Comparison of ENCODE assay signal across 11 mouse cellular contexts in the genomic region with DNA sequence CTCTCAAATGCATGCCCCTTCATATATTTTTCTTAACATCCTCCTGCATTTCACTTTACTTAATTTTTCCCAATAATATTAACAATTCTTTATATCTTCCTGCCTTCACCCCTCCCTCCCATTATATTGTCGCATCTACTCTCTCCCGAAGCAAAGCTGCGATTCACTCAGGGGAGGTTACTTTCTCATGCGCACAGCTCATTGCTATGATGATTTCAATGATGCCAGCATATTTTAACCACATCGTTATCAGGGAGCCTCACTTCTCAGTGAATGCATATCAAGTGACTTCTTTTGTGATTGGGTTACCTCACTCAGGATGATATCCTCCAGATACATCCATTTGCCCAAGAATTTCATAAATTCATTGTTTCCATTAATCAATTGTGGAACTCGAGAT.
DNase-seq lines count a peak whose midpoint lies in the region; ATAC-seq and TF ChIP-seq lines count a peak whose summit lies in the region.
"Had no signal": no experiment of that assay in that cellular context is flagged by ENCODE, and none has a peak within 500 bp of the region (broad histone marks: within the 10 kb centered on the region; RNA-seq: fewer than 3 reads in every experiment).

No protein-coding gene starts in this region.

- no peak for ATAC-seq in kidney, embryonic 15.5 days (replicated peaks; ENCODE audit: low FRiP score)
- peak; percentile 75 for ATAC-seq in forebrain, embryonic 14.5 days
- ATAC-seq in midbrain, embryonic 12.5 days (ENCODE audit: low FRiP score, low read depth): peak; percentile 55
- ATAC-seq: lung, postnatal 0 days had no signal

- H3K4me2 ChIP-seq in kidney, embryonic 15.5 days: peak overlapping the region; percentile 38
- peak overlapping the region; percentile 40 for H3K4me2 ChIP-seq in forebrain, embryonic 14.5 days (ENCODE audit: low read length)
- peak overlapping the region; percentile 40 for H3K4me2 ChIP-seq in midbrain, embryonic 12.5 days (replicated peaks)
- H3K4me2 ChIP-seq: heart, embryonic 12.5 days had no signal

- TF ChIP-seq POLR2A in kidney, adult 2 months (IDR thresholded peaks at IDR 0.05; ENCODE audit: low read depth, low read length): no peak

- WGBS in kidney, embryonic 15.5 days: 76% methylated on average over 6 of the region's 6 CpGs
- WGBS in kidney, adult 2 months: 78% methylated on average over 6 of the region's 6 CpGs
- WGBS in forebrain, embryonic 14.5 days: 14% methylated on average over 6 of the region's 6 CpGs
- 43% methylated on average over 6 of the region's 6 CpGs for WGBS in midbrain, embryonic 12.5 days

- no peak overlapping the region for H3K27ac ChIP-seq in kidney, embryonic 15.5 days
- H3K27ac ChIP-seq in kidney, adult 2 months (ENCODE audit: insufficient read depth, low read depth, low read length): no peak overlapping the region
- H3K27ac ChIP-seq in forebrain, embryonic 14.5 days (ENCODE audit: low read depth, low read length): peak overlapping the region; percentile 91
- peak overlapping the region; percentile 88 for H3K27ac ChIP-seq in midbrain, embryonic 12.5 days (replicated peaks)

- H3K4me1 ChIP-seq in kidney, embryonic 15.5 days: no peaks in the 10 kb centered on the region
- peaks cover 2% of the 10 kb centered on the region; the same call in 1 of the 2 replicates for H3K4me1 ChIP-seq in kidney, adult 2 months (ENCODE audit: control insufficient read depth, insufficient read depth, low read length)
- peaks cover 16% of the 10 kb centered on the region; the same call in 1 of the 2 replicates for H3K4me1 ChIP-seq in forebrain, embryonic 14.5 days (ENCODE audit: control insufficient read depth, insufficient read depth, low read length)
- peaks cover 17% of the 10 kb centered on the region for H3K4me1 ChIP-seq in midbrain, embryonic 12.5 days
- H3K4me1 ChIP-seq: heart, embryonic 12.5 days had no signal

- TF ChIP-seq CTCF in kidney, adult 2 months (conservative IDR thresholded peaks at IDR 0.05; ENCODE audit: insufficient read depth, insufficient read length, low read depth, low read length): no peak

- H3K36me3 ChIP-seq in kidney, embryonic 15.5 days: no peaks in the 10 kb centered on the region
- H3K36me3 ChIP-seq in kidney, adult 2 months (ENCODE audit: control insufficient read depth, insufficient read depth, low read length): no peaks in the 10 kb centered on the region
- no peaks in the 10 kb centered on the region for H3K36me3 ChIP-seq in forebrain, embryonic 14.5 days (ENCODE audit: control insufficient read depth, insufficient read depth, low read length)
- H3K36me3 ChIP-seq in midbrain, embryonic 12.5 days: no peaks in the 10 kb centered on the region
- H3K36me3 ChIP-seq: heart, embryonic 12.5 days had no signal

- no peak overlapping the region for H3K9ac ChIP-seq in kidney, embryonic 15.5 days
- H3K9ac ChIP-seq in forebrain, embryonic 14.5 days (ENCODE audit: low read length): peak overlapping the region; percentile 45
- peak overlapping the region; percentile 41; the same call in 1 of the 2 replicates for H3K9ac ChIP-seq in midbrain, embryonic 12.5 days (replicated peaks)
- H3K9ac ChIP-seq: heart, embryonic 12.5 days had no signal

- H3K4me3 ChIP-seq in kidney, embryonic 15.5 days (replicated peaks): 0 out of 2 replicates have a peak overlapping the region, but pooled peaks have one; percentile 8
- no peak overlapping the region for H3K4me3 ChIP-seq in kidney, adult 2 months (ENCODE audit: insufficient read depth, low read depth, low read length)
- peak overlapping the region; percentile 13 for H3K4me3 ChIP-seq in forebrain, embryonic 14.5 days (ENCODE audit: low read depth, low read length)
- no peak overlapping the region for H3K4me3 ChIP-seq in midbrain, embryonic 12.5 days
- H3K4me3 ChIP-seq: heart, embryonic 12.5 days had no signal

- DNase-seq in kidney, adult 2 months: no peak
- DNase-seq in brain, embryonic 18.5 days (ENCODE audit: low read depth, low spot score): peak; percentile 59
- peak; percentile 81 for DNase-seq in forebrain, embryonic 14.5 days (ENCODE audit: low spot score)
- no peak for DNase-seq in gastrocnemius, adult 18-20 months (ENCODE audit: low spot score)
- no peak for DNase-seq in gastrocnemius, postnatal 4 days (ENCODE audit: low spot score in 2 of 2)
- DNase-seq in B cell, adult 2 months: no peak

- no peaks in the 10 kb centered on the region for H3K9me3 ChIP-seq in kidney, embryonic 15.5 days (replicated peaks)
- H3K9me3 ChIP-seq in forebrain, embryonic 14.5 days (replicated peaks; ENCODE audit: control insufficient read depth, low read length): no peaks in the 10 kb centered on the region
- no peaks in the 10 kb centered on the region for H3K9me3 ChIP-seq in midbrain, embryonic 12.5 days
- H3K9me3 ChIP-seq: heart, embryonic 12.5 days had no signal

- no peaks in the 10 kb centered on the region for H3K27me3 ChIP-seq in kidney, embryonic 15.5 days
- no peaks in the 10 kb centered on the region for H3K27me3 ChIP-seq in kidney, adult 2 months (replicated peaks; ENCODE audit: control insufficient read depth, insufficient read depth, low read length)
- H3K27me3 ChIP-seq in forebrain, embryonic 14.5 days (replicated peaks; ENCODE audit: control insufficient read depth, insufficient read depth, low read length): no peaks in the 10 kb centered on the region
- no peaks in the 10 kb centered on the region for H3K27me3 ChIP-seq in midbrain, embryonic 12.5 days
- H3K27me3 ChIP-seq: CH12.LX; heart, embryonic 12.5 days had no signal

Comparison
In these comparisons a context has a peak if more than half of its experiments do, and no peak if none do; other contexts are left out.
1. H3K4me3 ChIP-seq: peak in kidney, embryonic 15.5 days (single experiment) and forebrain, embryonic 14.5 days (single experiment); none in kidney, adult 2 months (single experiment) and midbrain, embryonic 12.5 days (single experiment).
2. H3K27ac ChIP-seq: peak in forebrain, embryonic 14.5 days (single experiment) and midbrain, embryonic 12.5 days (single experiment); none in kidney, embryonic 15.5 days (single experiment) and kidney, adult 2 months (single experiment).
3. DNase-seq: peak in brain, embryonic 18.5 days (single experiment) and forebrain, embryonic 14.5 days (single experiment); none in kidney, adult 2 months (single experiment), gastrocnemius, adult 18-20 months (single experiment), gastrocnemius, postnatal 4 days (0 of 2) and B cell, adult 2 months (0 of 2).
4. Peak in every context shown above with its lines, with median percentiles within 50 percentile points of each other: H3K4me2 ChIP-seq.